ENCODE assay signal across 22 mouse cellular contexts in genomic region chr1:161482211-161482610, GRCm38 (mm10). TPM values are rescaled to one million over a fixed set of nuclear protein-coding genes. Genes with fewer than 3 reads are reported as not detected.
DNase-seq lines count a peak whose midpoint lies in the region; ATAC-seq and TF ChIP-seq lines count a peak whose summit lies in the region.
"Had no signal": no experiment of that assay in that cellular context is flagged by ENCODE, and none has a peak within 500 bp of the region (broad histone marks: within the 10 kb centered on the region; RNA-seq: fewer than 3 reads in every experiment).

No protein-coding gene starts in this region.

- no peak for TF ChIP-seq RAD21 in CH12.LX (IDR thresholded peaks at IDR 0.05; ENCODE audit: low read depth, low read length)

- dilution Hi-C loops in CH12.LX (cut with MboI; ENCODE audit: extremely low pct_ligation_motif_present, extremely low pct_unique_long_range_greater_than_20kb, low sequenced_read_pairs) = no loop called here

- no peak overlapping the region for H3K27ac ChIP-seq in CH12.LX (ENCODE audit: insufficient read depth, low read depth)
- no peak overlapping the region; the same call in 1 of the 2 replicates for H3K27ac ChIP-seq in stomach, postnatal 0 days (replicated peaks)
- H3K27ac ChIP-seq in heart, embryonic 10.5 days = no peak overlapping the region
- no peak overlapping the region for H3K27ac ChIP-seq in thymus, adult 2 months (ENCODE audit: control insufficient read depth, insufficient read depth, low read length)
- H3K27ac ChIP-seq: embryonic facial prominence, embryonic 12.5 days; heart, embryonic 15.5 days; hindbrain, embryonic 12.5 days; intestine, embryonic 15.5 days; left cerebral cortex, adult 2 months; limb, embryonic 13.5 days; lung, embryonic 15.5 days; midbrain, embryonic 13.5 days; neural tube, embryonic 12.5 days had no signal

- H3K4me1 ChIP-seq in CH12.LX (ENCODE audit: control insufficient read depth in 1 of 2, insufficient read depth in 2 of 2) = peaks cover 9 to 14% of the 10 kb centered on the region in 2 experiments; a peak in 3 of 4 replicates
- H3K4me1 ChIP-seq in stomach, postnatal 0 days (replicated peaks; ENCODE audit: control insufficient read depth, insufficient read depth) = no peaks in the 10 kb centered on the region
- H3K4me1 ChIP-seq in heart, embryonic 10.5 days = no peaks in the 10 kb centered on the region
- no peaks in the 10 kb centered on the region for H3K4me1 ChIP-seq in thymus, adult 2 months (replicated peaks; ENCODE audit: control insufficient read depth, insufficient read depth, low read length)
- H3K4me1 ChIP-seq: embryonic facial prominence, embryonic 12.5 days; heart, embryonic 15.5 days; hindbrain, embryonic 12.5 days; intestine, embryonic 15.5 days; limb, embryonic 13.5 days; lung, embryonic 15.5 days; midbrain, embryonic 13.5 days; neural tube, embryonic 12.5 days had no signal

- TF ChIP-seq POLR2A in CH12.LX (IDR thresholded peaks at IDR 0.05; ENCODE audit: low read depth, low read length) = no peak
- no peak for TF ChIP-seq POLR2A in thymus, adult 2 months (IDR thresholded peaks at IDR 0.05; ENCODE audit: control insufficient read depth, extremely low read depth, insufficient read depth, low read length, poor library complexity)

- H3K4me2 ChIP-seq in CH12.LX (ENCODE audit: insufficient read depth, low read depth, poor library complexity, severe bottlenecking) = no peak overlapping the region
- H3K4me2 ChIP-seq in stomach, postnatal 0 days (replicated peaks; ENCODE audit: low read depth) = no peak overlapping the region
- H3K4me2 ChIP-seq: embryonic facial prominence, embryonic 12.5 days; heart, embryonic 15.5 days; hindbrain, embryonic 12.5 days; intestine, embryonic 15.5 days; limb, embryonic 13.5 days; lung, embryonic 15.5 days; midbrain, embryonic 13.5 days; neural tube, embryonic 12.5 days had no signal

- no peaks in the 10 kb centered on the region for H3K27me3 ChIP-seq in CH12.LX (replicated peaks)
- H3K27me3 ChIP-seq in stomach, postnatal 0 days (ENCODE audit: control insufficient read depth, insufficient read depth, low read length) = no peaks in the 10 kb centered on the region
- H3K27me3 ChIP-seq in heart, embryonic 10.5 days (ENCODE audit: insufficient read depth, poor library complexity, severe bottlenecking) = no peaks in the 10 kb centered on the region
- no peaks in the 10 kb centered on the region for H3K27me3 ChIP-seq in thymus, adult 2 months (ENCODE audit: control insufficient read depth, insufficient read depth, low read length)
- H3K27me3 ChIP-seq: embryonic facial prominence, embryonic 12.5 days; heart, embryonic 15.5 days; hindbrain, embryonic 12.5 days; intestine, embryonic 15.5 days; limb, embryonic 13.5 days; lung, embryonic 15.5 days; midbrain, embryonic 13.5 days; neural tube, embryonic 12.5 days had no signal

- peak; percentile 39 for DNase-seq in lung, postnatal 25 days (ENCODE audit: low spot score)
- DNase-seq in lung, postnatal 10 days = no peak
- DNase-seq in CH12.LX (ENCODE audit: extremely low read depth) = no peak
- DNase-seq in stomach, postnatal 0 days (ENCODE audit: low spot score) = no peak
- no peak for DNase-seq in heart, embryonic 10.5 days (ENCODE audit: low spot score)
- DNase-seq in thymus, adult 2 months = no peak
- DNase-seq: cerebellum, adult 11 months; cerebellum, postnatal 36 days; gastrocnemius, postnatal 36 days had no signal

- TF ChIP-seq CTCF in CH12.LX (conservative IDR thresholded peaks at IDR 0.05 in 1 of 2, IDR thresholded peaks at IDR 0.05 in 1 of 2; ENCODE audit: low read depth in 2 of 2, low read length in 2 of 2) = no peak
- TF ChIP-seq CTCF in stomach, postnatal 0 days (IDR thresholded peaks at IDR 0.05; ENCODE audit: low read depth) = no peak
- TF ChIP-seq CTCF in thymus, adult 2 months (IDR thresholded peaks at IDR 0.05; ENCODE audit: borderline replicate concordance, control insufficient read depth, extremely low read depth, insufficient read depth, low read length, poor library complexity) = no peak

- H3K9me3 ChIP-seq in CH12.LX (replicated peaks; ENCODE audit: low read length) = no peaks in the 10 kb centered on the region
- no peaks in the 10 kb centered on the region for H3K9me3 ChIP-seq in stomach, postnatal 0 days (ENCODE audit: control insufficient read depth, low read length)
- no peaks in the 10 kb centered on the region for H3K9me3 ChIP-seq in heart, embryonic 10.5 days
- H3K9me3 ChIP-seq: embryonic facial prominence, embryonic 12.5 days; heart, embryonic 15.5 days; hindbrain, embryonic 12.5 days; intestine, embryonic 15.5 days; limb, embryonic 13.5 days; lung, embryonic 15.5 days; midbrain, embryonic 13.5 days; neural tube, embryonic 12.5 days had no signal

- no peak overlapping the region for H3K4me3 ChIP-seq in CH12.LX (replicated peaks in 1 of 3; ENCODE audit: low read depth in 2 of 3, low read length in 2 of 3, poor library complexity in 1 of 3)
- H3K4me3 ChIP-seq in stomach, postnatal 0 days (ENCODE audit: low read depth, low read length) = no peak overlapping the region
- H3K4me3 ChIP-seq in heart, embryonic 10.5 days = no peak overlapping the region
- H3K4me3 ChIP-seq in thymus, adult 2 months (ENCODE audit: control insufficient read depth, insufficient read depth, low read length) = no peak overlapping the region
- H3K4me3 ChIP-seq: embryonic facial prominence, embryonic 12.5 days; heart, embryonic 15.5 days; hindbrain, embryonic 12.5 days; intestine, embryonic 15.5 days; left cerebral cortex, adult 2 months; limb, embryonic 13.5 days; lung, embryonic 15.5 days; midbrain, embryonic 13.5 days; neural tube, embryonic 12.5 days had no signal

- H3K36me3 ChIP-seq in CH12.LX (replicated peaks in 1 of 2; ENCODE audit: control insufficient read depth in 1 of 2, insufficient read depth in 1 of 2, low read length in 1 of 2) = no peaks in the 10 kb centered on the region
- no peaks in the 10 kb centered on the region for H3K36me3 ChIP-seq in stomach, postnatal 0 days (ENCODE audit: control insufficient read depth, insufficient read depth, low read length)
- H3K36me3 ChIP-seq in heart, embryonic 10.5 days = no peaks in the 10 kb centered on the region
- H3K36me3 ChIP-seq in thymus, adult 2 months (ENCODE audit: control insufficient read depth, insufficient read depth, low read length) = no peaks in the 10 kb centered on the region
- H3K36me3 ChIP-seq: embryonic facial prominence, embryonic 12.5 days; heart, embryonic 15.5 days; hindbrain, embryonic 12.5 days; intestine, embryonic 15.5 days; limb, embryonic 13.5 days; lung, embryonic 15.5 days; midbrain, embryonic 13.5 days; neural tube, embryonic 12.5 days had no signal

- ATAC-seq in megakaryocyte, adult 5-6 weeks (ENCODE audit: poor library complexity, severe bottlenecking) = peak; percentile 98
- ATAC-seq in stomach, postnatal 0 days (ENCODE audit: low FRiP score, low TSS enrichment) = peak; percentile 71
- ATAC-seq: intestine, embryonic 15.5 days; midbrain, embryonic 13.5 days had no signal

- TF ChIP-seq EP300 in CH12.LX (IDR thresholded peaks at IDR 0.05; ENCODE audit: low read length) = no peak
- no peak for TF ChIP-seq EP300 in stomach, postnatal 0 days (optimal IDR thresholded peaks at IDR 0.05)

- in situ Hi-C loops in CH12.LX (cut with MboI; ENCODE audit: low pct_ligation_motif_present, low pct_unique_long_range_greater_than_20kb, low sequenced_read_pairs) = no loop called here

- H3K9ac ChIP-seq in CH12.LX (ENCODE audit: insufficient read depth, low read depth) = no peak overlapping the region
- no peak overlapping the region for H3K9ac ChIP-seq in stomach, postnatal 0 days (ENCODE audit: low read length)
- H3K9ac ChIP-seq: embryonic facial prominence, embryonic 12.5 days; heart, embryonic 15.5 days; hindbrain, embryonic 12.5 days; intestine, embryonic 15.5 days; limb, embryonic 13.5 days; lung, embryonic 15.5 days; midbrain, embryonic 13.5 days; neural tube, embryonic 12.5 days had no signal

- WGBS in stomach, postnatal 0 days = 63% methylated on average over 3 of the region's 3 CpGs
- 83% methylated on average over 3 of the region's 3 CpGs for WGBS in heart, embryonic 10.5 days
- 64% methylated on average over 3 of the region's 3 CpGs for WGBS in thymus, adult 2 months

- H3K79me2 ChIP-seq in CH12.LX (replicated peaks; ENCODE audit: control insufficient read depth, extremely low read depth, insufficient read depth, poor library complexity, severe bottlenecking) = no peaks in the 10 kb centered on the region

TF ChIP-seq in CH12.LX, 34 proteins besides CTCF, POLR2A, EP300 and RAD21:
- TF ChIP-seq ELF1 (IDR thresholded peaks at IDR 0.05; ENCODE audit: low read depth, low read length) (0 out of 2 replicates have a peak, but pooled peaks have one; percentile 14), GABPA (IDR thresholded peaks at IDR 0.05; ENCODE audit: insufficient replicate concordance, low read depth, low read length) (no peak), UBTF (IDR thresholded peaks at IDR 0.05; ENCODE audit: low read depth, low read length) (no peak), CHD2 (IDR thresholded peaks at IDR 0.05; ENCODE audit: low read length) (no peak), MYC (IDR thresholded peaks at IDR 0.05; ENCODE audit: low read depth, low read length) (no peak), ZKSCAN1 (IDR thresholded peaks at IDR 0.05; ENCODE audit: borderline replicate concordance, low read depth, low read length) (no peak), ZNF384 (IDR thresholded peaks at IDR 0.05; ENCODE audit: low read depth, low read length) (no peak), SIN3A (IDR thresholded peaks at IDR 0.05; ENCODE audit: low read length) (no peak), NRF1 (IDR thresholded peaks at IDR 0.05; ENCODE audit: low read depth, low read length) (no peak)

RNA-seq across cellular contexts. Expression of gene Tnfsf18, which starts 12.2 kb away (rescaled TPM):
- 0.42 and 0.71 TPM in 2 replicates for total RNA-seq in CH12.LX (2012; rRNA removed)
- total RNA-seq in CH12.LX (2014; rRNA removed) = 0.78 and 0.85 TPM in 2 replicates
- polyA plus RNA-seq in CH12.LX (2012; ENCODE audit: insufficient read length, low read depth) = 0.89 and 0.90 TPM in 2 replicates
- total RNA-seq in megakaryocyte, adult 5-6 weeks (2015) = not detected in 2 replicates
- not detected in 2 replicates for total RNA-seq in megakaryocyte, adult 5-6 weeks (2017)
- not detected in 2 replicates for polyA plus RNA-seq in stomach, postnatal 0 days (2015; fragmentation: Nextera tagmentation; extraction: Ambion mirVana)
- 0.11 TPM in 1 of 2 replicates, not detected in the other for polyA plus RNA-seq in heart, embryonic 10.5 days (2016; fragmentation: Nextera tagmentation; extraction: Ambion mirVana)
- 0.09 TPM in 2 replicates for polyA plus RNA-seq in thymus, adult 2 months (2012; rRNA removed)
- total RNA-seq: adrenal gland, postnatal 4 days; gastrocnemius, postnatal 36 days; layer of hippocampus, adult 18-20 months; left cerebral cortex, adult 2 months had no signal
- polyA plus RNA-seq: embryonic facial prominence, embryonic 12.5 days; hindbrain, embryonic 12.5 days; intestine, embryonic 15.5 days; kidney, embryonic 16.5 days; limb, embryonic 13.5 days; midbrain, embryonic 13.5 days had no signal
